Mouse (Mus musculus): ENCODE measurements around the gene Gm9970. TPM values are rescaled to one million over a fixed set of nuclear protein-coding genes. Genes with fewer than 3 reads are reported as not detected.

Gm9970 gene
- polyA plus RNA-seq, 1 experiment from 2014 or later, result not detected

DNA sequence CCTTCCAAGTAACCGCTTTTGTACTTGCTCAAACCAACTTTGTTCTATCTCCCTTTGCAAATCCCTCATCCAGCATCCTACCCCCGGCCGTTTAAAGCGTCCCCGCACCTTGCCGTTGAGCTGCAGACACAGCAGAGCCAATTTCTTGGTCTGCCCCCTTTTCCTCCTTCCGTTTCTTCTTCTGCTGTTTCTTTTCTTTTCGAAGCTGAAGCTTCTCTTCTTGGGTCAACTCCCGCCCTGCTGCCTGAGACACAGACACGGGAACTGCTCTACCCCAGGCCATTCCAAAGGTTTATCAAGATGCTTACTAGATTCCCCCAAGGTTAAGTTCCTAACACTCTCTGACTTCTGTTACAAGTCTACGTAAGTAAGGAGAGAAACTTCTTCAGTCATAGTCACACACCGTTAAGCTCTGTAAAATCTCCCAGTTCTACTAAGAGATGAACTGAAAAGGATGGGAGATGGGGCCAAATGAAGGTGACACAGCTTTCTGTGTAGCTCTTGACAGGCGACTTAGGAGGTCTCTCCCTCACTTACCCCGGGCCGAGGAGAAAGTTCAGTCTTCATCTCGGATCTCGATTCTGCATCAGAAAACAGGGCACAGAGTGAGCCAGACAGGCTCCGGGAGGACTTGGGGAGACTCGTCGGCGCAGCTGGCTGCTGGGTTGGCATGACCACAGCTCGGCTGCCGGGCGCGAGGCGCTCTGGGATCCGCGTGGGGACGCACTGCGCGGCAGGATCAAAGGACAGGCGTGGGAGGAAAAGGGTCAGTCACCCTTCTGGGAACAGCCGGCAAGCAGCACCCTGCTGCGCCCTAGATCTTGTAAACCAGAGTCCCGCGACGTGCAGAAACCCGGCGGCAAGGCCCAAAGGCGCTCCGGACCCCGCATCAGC, 48.7 kb downstream of the Gm9970 start:
- H3K27me3 ChIP-seq (replicated peaks), result no peaks in the 10 kb centered on the region
- 11% methylated on average over 42 of the region's 42 CpGs for WGBS
- H3K4me3 ChIP-seq (replicated peaks), result peak overlapping the region; percentile 67
- H3K4me2 ChIP-seq (replicated peaks), result peak overlapping the region; percentile 80
- H3K36me3 ChIP-seq, result peaks cover 49% of the 10 kb centered on the region
- H3K4me1 ChIP-seq (replicated peaks), result peaks cover 17% of the 10 kb centered on the region; the same call in 1 of the 2 replicates
- peak; percentile 81 for ATAC-seq
- no peaks in the 10 kb centered on the region for H3K9me3 ChIP-seq
- H3K9ac ChIP-seq, result peak overlapping the region; percentile 93
- H3K27ac ChIP-seq, result peak overlapping the region; percentile 87

Other genes with a start within 250 kb of the Gm9970 start
- 164 and 171 TPM in 2 replicates for gene Atraid, start 192.9 kb downstream of the Gm9970 start, polyA plus RNA-seq (2015; fragmentation: Nextera tagmentation; extraction: Ambion mirVana)
- gene Slc5a6, start 192.3 kb downstream of the Gm9970 start, polyA plus RNA-seq (2015; fragmentation: Nextera tagmentation; extraction: Ambion mirVana), result 12.8 and 15.1 TPM in 2 replicates
- gene Cad, start 186.5 kb downstream of the Gm9970 start, polyA plus RNA-seq (2015; fragmentation: Nextera tagmentation; extraction: Ambion mirVana), result 24.2 and 25.2 TPM in 2 replicates
- not detected in 2 replicates for gene Dnajc5g, start 134.9 kb downstream of the Gm9970 start, polyA plus RNA-seq (2015; fragmentation: Nextera tagmentation; extraction: Ambion mirVana)
- gene Slc30a3, start 133.0 kb downstream of the Gm9970 start, polyA plus RNA-seq (2015; fragmentation: Nextera tagmentation; extraction: Ambion mirVana), result 0.26 and 0.34 TPM in 2 replicates
- not detected in 2 replicates for gene Trim54, start 124.5 kb downstream of the Gm9970 start, polyA plus RNA-seq (2015; fragmentation: Nextera tagmentation; extraction: Ambion mirVana)
- gene Ucn, start 102.4 kb downstream of the Gm9970 start, polyA plus RNA-seq (2015; fragmentation: Nextera tagmentation; extraction: Ambion mirVana), result not detected in 2 replicates
- gene Mpv17, start 87.0 kb downstream of the Gm9970 start, polyA plus RNA-seq (2015; fragmentation: Nextera tagmentation; extraction: Ambion mirVana), result 57.1 and 67.9 TPM in 2 replicates
- gene Gm29609, start 61.3 kb downstream of the Gm9970 start, polyA plus RNA-seq (2015; fragmentation: Nextera tagmentation; extraction: Ambion mirVana), result 2.1 and 2.4 TPM in 2 replicates
- gene Gtf3c2, start 61.1 kb downstream of the Gm9970 start, polyA plus RNA-seq (2015; fragmentation: Nextera tagmentation; extraction: Ambion mirVana), result 56.6 and 63.4 TPM in 2 replicates
- gene Snx17, start 48.0 kb downstream of the Gm9970 start, polyA plus RNA-seq (2015; fragmentation: Nextera tagmentation; extraction: Ambion mirVana), result 131 and 136 TPM in 2 replicates
- gene Eif2b4, start 47.8 kb downstream of the Gm9970 start, polyA plus RNA-seq (2015; fragmentation: Nextera tagmentation; extraction: Ambion mirVana), result 58.0 and 67.3 TPM in 2 replicates
- 8.1 and 8.8 TPM in 2 replicates for gene Zfp513, start 38.9 kb downstream of the Gm9970 start, polyA plus RNA-seq (2015; fragmentation: Nextera tagmentation; extraction: Ambion mirVana)
- gene Ppm1g, start 20.5 kb downstream of the Gm9970 start, polyA plus RNA-seq (2015; fragmentation: Nextera tagmentation; extraction: Ambion mirVana), result 124 and 132 TPM in 2 replicates
- gene Nrbp1, start 368 bp downstream of the Gm9970 start, polyA plus RNA-seq (2015; fragmentation: Nextera tagmentation; extraction: Ambion mirVana), result 133 and 136 TPM in 2 replicates
- gene Krtcap3, start 10.5 kb upstream of the Gm9970 start, polyA plus RNA-seq (2015; fragmentation: Nextera tagmentation; extraction: Ambion mirVana), result 66.8 and 70.0 TPM in 2 replicates
- gene Ift172, start 49.9 kb upstream of the Gm9970 start, polyA plus RNA-seq (2015; fragmentation: Nextera tagmentation; extraction: Ambion mirVana), result 20.1 and 21.4 TPM in 2 replicates
- 27.9 and 29.6 TPM in 2 replicates for gene Fndc4, start 54.8 kb upstream of the Gm9970 start, polyA plus RNA-seq (2015; fragmentation: Nextera tagmentation; extraction: Ambion mirVana)
- gene Gckr, start 56.2 kb upstream of the Gm9970 start, polyA plus RNA-seq (2015; fragmentation: Nextera tagmentation; extraction: Ambion mirVana), result 0.52 and 0.54 TPM in 2 replicates
- 37.6 and 40.1 TPM in 2 replicates for gene Zfp512, start 211.2 kb upstream of the Gm9970 start, polyA plus RNA-seq (2015; fragmentation: Nextera tagmentation; extraction: Ambion mirVana)
- not detected in 2 replicates for gene 4930548H24Rik, start 244.5 kb upstream of the Gm9970 start, polyA plus RNA-seq (2015; fragmentation: Nextera tagmentation; extraction: Ambion mirVana)

Data from intestine, embryonic 15.5 days (tissue).